7 mouse cellular contexts compared by ENCODE assay signal in the genomic region with DNA sequence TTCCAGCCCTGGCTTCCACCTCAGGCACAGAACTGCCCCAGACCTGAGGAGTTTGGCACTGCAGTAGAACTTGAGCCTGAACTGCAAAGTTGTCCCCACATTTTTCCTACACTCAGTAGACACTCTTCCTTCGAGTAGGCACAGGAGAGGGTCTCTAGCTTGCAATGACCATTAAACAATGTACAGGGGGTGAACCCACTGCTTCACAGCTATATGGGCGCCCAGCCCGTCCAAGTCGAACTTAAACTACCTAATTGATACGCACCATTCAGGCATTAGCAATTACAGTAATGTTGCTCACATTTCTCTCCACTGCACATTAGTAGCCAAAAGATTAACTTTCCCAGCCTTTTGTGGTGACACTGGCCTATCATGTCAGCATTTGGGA. TPM values are rescaled to one million over a fixed set of nuclear protein-coding genes. Genes with fewer than 3 reads are reported as not detected.
DNase-seq lines count a peak whose midpoint lies in the region; ATAC-seq and TF ChIP-seq lines count a peak whose summit lies in the region.

No protein-coding gene starts in this region.

- H3K27me3 ChIP-seq in lung, embryonic 14.5 days (ENCODE audit: insufficient read depth, low read length): no peaks in the 10 kb centered on the region
- H3K27me3 ChIP-seq in forebrain, embryonic 10.5 days (ENCODE audit: poor library complexity, severe bottlenecking): no peaks in the 10 kb centered on the region
- H3K27me3 ChIP-seq in limb, embryonic 12.5 days: no peaks in the 10 kb centered on the region

- WGBS in lung, embryonic 14.5 days: 65% methylated on average over 5 of the region's 5 CpGs
- WGBS in forebrain, embryonic 10.5 days: 73% methylated on average over 5 of the region's 5 CpGs
- WGBS in limb, embryonic 12.5 days: 78% methylated on average over 5 of the region's 5 CpGs
- WGBS in olfactory bulb, adult 2 months: 47% methylated on average over 5 of the region's 5 CpGs

- H3K4me2 ChIP-seq in lung, embryonic 14.5 days: peak overlapping the region; percentile 70
- peak overlapping the region; percentile 72 for H3K4me2 ChIP-seq in limb, embryonic 12.5 days

- peaks cover 6% of the 10 kb centered on the region; the same call in 1 of the 2 replicates for H3K9me3 ChIP-seq in lung, embryonic 14.5 days (ENCODE audit: low read depth, low read length)
- H3K9me3 ChIP-seq in forebrain, embryonic 10.5 days: peaks cover 29% of the 10 kb centered on the region
- H3K9me3 ChIP-seq in limb, embryonic 12.5 days: peaks cover 15% of the 10 kb centered on the region

- H3K27ac ChIP-seq in lung, embryonic 14.5 days (ENCODE audit: low read depth): 0 out of 2 replicates have a peak overlapping the region, but pooled peaks have one; percentile 84
- H3K27ac ChIP-seq in forebrain, embryonic 10.5 days: peak overlapping the region; percentile 87
- H3K27ac ChIP-seq in limb, embryonic 12.5 days: peak overlapping the region; percentile 83; the same call in 1 of the 2 replicates
- H3K27ac ChIP-seq in olfactory bulb, adult 2 months (ENCODE audit: insufficient read depth, low read depth, low read length): no peak overlapping the region

- no peak for ATAC-seq in lung, embryonic 14.5 days (ENCODE audit: insufficient read depth)
- no peak for ATAC-seq in limb, embryonic 12.5 days (ENCODE audit: insufficient number of reproducible peaks, insufficient read depth, low FRiP score, low TSS enrichment, low read depth)

- no peak; the same call in 1 of the 2 replicates for TF ChIP-seq POLR2A in olfactory bulb, adult 2 months (IDR thresholded peaks at IDR 0.05; ENCODE audit: insufficient read depth, low read depth, low read length)

- peak overlapping the region; percentile 79 for H3K9ac ChIP-seq in lung, embryonic 14.5 days
- peak overlapping the region; percentile 74 for H3K9ac ChIP-seq in limb, embryonic 12.5 days (replicated peaks)

- DNase-seq in lung, embryonic 14.5 days: no peak
- DNase-seq in lung, postnatal 25 days (ENCODE audit: low spot score): no peak
- DNase-seq in forebrain, embryonic 10.5 days (ENCODE audit: extremely low spot score, low spot score): no peak
- no peak for DNase-seq in cerebellum, adult 11 months
- DNase-seq in left cerebral cortex, adult 9 months (ENCODE audit: low spot score in 2 of 2): no peak

- H3K4me3 ChIP-seq in lung, embryonic 14.5 days (ENCODE audit: low read depth, low read length): peak overlapping the region; percentile 78
- H3K4me3 ChIP-seq in forebrain, embryonic 10.5 days: peak overlapping the region; percentile 65
- peak overlapping the region; percentile 72 for H3K4me3 ChIP-seq in limb, embryonic 12.5 days (replicated peaks)
- peak overlapping the region; percentile 66 for H3K4me3 ChIP-seq in olfactory bulb, adult 2 months (ENCODE audit: insufficient read depth, low read depth, low read length)

- TF ChIP-seq CTCF in lung, embryonic 14.5 days (IDR thresholded peaks at IDR 0.05; ENCODE audit: low read depth): no peak
- TF ChIP-seq CTCF in olfactory bulb, adult 2 months (IDR thresholded peaks at IDR 0.05; ENCODE audit: insufficient read depth, low read depth, low read length): no peak

- H3K4me1 ChIP-seq in lung, embryonic 14.5 days (ENCODE audit: insufficient read depth): no peaks in the 10 kb centered on the region
- H3K4me1 ChIP-seq in forebrain, embryonic 10.5 days: peaks cover 10% of the 10 kb centered on the region
- peaks cover 14% of the 10 kb centered on the region for H3K4me1 ChIP-seq in limb, embryonic 12.5 days (replicated peaks)
- no peaks in the 10 kb centered on the region for H3K4me1 ChIP-seq in olfactory bulb, adult 2 months (ENCODE audit: control insufficient read depth, insufficient read depth, low read length)

- H3K36me3 ChIP-seq in lung, embryonic 14.5 days (ENCODE audit: insufficient read depth): no peaks in the 10 kb centered on the region
- peaks cover 26% of the 10 kb centered on the region for H3K36me3 ChIP-seq in forebrain, embryonic 10.5 days (replicated peaks)
- peaks cover 12% of the 10 kb centered on the region for H3K36me3 ChIP-seq in limb, embryonic 12.5 days

RNA-seq across cellular contexts. Expression of gene Zfp938, which starts 0.3 kb away (rescaled TPM):
- polyA plus RNA-seq in lung, embryonic 14.5 days (2014; fragmentation: Nextera tagmentation; extraction: Ambion mirVana): 15.3 and 15.6 TPM in 2 replicates
- 13.5 and 14.8 TPM in 2 replicates for polyA plus RNA-seq in forebrain, embryonic 10.5 days (2016; fragmentation: Nextera tagmentation; extraction: Ambion mirVana)
- 16.7 and 16.8 TPM in 2 replicates for polyA plus RNA-seq in limb, embryonic 12.5 days (2016; fragmentation: Nextera tagmentation; extraction: Ambion mirVana)
- polyA plus RNA-seq in olfactory bulb, adult 2 months (2012; ENCODE audit: insufficient read depth, insufficient read length, low replicate concordance, missing spikeins): not detected in 2 replicates

Comparison
In these comparisons a context has a peak if more than half of its experiments do, and no peak if none do; other contexts are left out.
1. RNA of gene Zfp938, which starts 0.3 kb away (polyA plus RNA-seq): 16.7 to 16.8 TPM in limb, embryonic 12.5 days, 15.3 to 15.6 TPM in lung, embryonic 14.5 days and 13.5 to 14.8 TPM in forebrain, embryonic 10.5 days; not detected in olfactory bulb, adult 2 months; every median in the first group is over 10 times any median in the second.
2. Peak in every context shown above with its lines, with median percentiles within 50 percentile points of each other: H3K4me3 ChIP-seq.